Mouse (Mus musculus) fibroblast of lung, adult 2 months (primary cell): ENCODE results near the gene Rapgefl1.
A peak's percentile ranks its signal among the peaks of the same experiment; 100 is the strongest.

ENCODE experiments used
- DNase-seq: peaks from one replicate; pipeline ENCODE4 v3.0.0-alpha.2; 2011; ENCODE audit warnings: low read depth

Gene Rapgefl1

DNA sequence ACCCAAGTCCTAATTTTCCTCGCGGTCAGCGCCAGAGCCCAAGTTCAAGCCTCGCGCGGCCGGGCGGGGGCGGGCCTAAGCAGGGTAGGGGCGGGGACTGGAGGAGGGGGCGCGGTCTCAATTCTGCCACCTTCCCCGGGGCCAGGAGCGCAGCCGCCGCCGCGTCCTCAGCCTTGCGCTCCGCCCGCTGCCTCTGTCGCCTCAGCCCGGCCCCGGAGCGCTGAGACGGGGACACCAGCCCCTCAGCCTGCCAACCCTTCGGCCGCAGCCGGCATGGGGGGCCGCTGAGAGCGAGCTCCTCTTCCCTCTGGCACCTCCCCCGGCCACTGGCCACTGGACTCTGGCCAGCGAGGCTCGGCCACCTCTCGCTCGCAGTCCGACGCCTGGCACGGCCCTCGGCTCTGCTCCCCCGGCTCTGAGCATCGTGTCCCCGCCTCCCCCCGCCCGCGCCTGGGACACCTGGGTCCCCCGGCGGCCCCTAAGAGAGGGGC is at the start of gene Rapgefl1:
TSS of gene Rapgefl1 (plus strand) at position 135 of the 491 bp plus-strand sequence.
- peak; percentile 32 for DNase-seq

- DNase-seq = no peak
These were observed 49.4 kb upstream of the Rapgefl1 start for GRCm38 (mm10) chr11:98787229-98787628.

GRCm38 (mm10) chr11:98787691-98788090 is 48.9 kb upstream of the Rapgefl1 start:
- no peak for DNase-seq

- no peak for DNase-seq
These were observed 48.4 kb upstream of the Rapgefl1 start for GRCm38 (mm10) chr11:98788139-98788538.

GRCm38 (mm10) chr11:98788550-98789218 is 47.9 kb upstream of the Rapgefl1 start:
- peak; percentile 98 for DNase-seq

DNA sequence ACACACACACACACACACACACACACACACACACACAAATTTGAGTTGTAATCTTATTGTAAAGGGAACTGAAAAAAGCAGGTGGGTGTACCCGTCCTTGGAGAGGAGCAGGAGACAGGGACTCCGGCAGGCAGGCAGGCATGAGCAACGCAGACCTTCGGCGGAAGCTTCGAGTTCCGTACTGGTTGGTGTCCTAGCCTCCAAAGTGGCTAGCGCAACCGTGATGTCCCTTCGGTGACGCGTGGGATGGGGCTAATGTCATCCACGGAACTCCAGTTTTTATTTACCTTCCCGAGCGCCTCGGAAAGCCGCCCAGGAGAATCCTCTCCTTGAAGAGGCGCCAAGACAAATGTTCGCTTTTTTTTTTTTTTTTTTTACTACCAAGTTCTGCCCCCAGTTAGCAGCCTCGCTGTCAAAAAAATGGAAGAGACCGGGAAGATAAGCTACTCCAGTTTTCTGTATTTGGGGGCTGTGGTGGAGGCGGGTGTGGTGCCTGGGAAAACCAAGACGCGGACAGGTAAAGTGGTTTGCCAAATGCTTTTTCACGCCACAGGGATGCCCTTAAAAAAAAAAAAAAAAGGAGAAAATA is 47.3 kb upstream of the Rapgefl1 start:
- no peak for DNase-seq

GRCm38 (mm10) chr11:98789824-98790223 is 46.8 kb upstream of the Rapgefl1 start:
- no peak for DNase-seq

GRCm38 (mm10) chr11:98790631-98791205 is 45.9 kb upstream of the Rapgefl1 start:
- DNase-seq = no peak

GRCm38 (mm10) chr11:98791448-98791847 is 45.1 kb upstream of the Rapgefl1 start:
- no peak for DNase-seq

DNA sequence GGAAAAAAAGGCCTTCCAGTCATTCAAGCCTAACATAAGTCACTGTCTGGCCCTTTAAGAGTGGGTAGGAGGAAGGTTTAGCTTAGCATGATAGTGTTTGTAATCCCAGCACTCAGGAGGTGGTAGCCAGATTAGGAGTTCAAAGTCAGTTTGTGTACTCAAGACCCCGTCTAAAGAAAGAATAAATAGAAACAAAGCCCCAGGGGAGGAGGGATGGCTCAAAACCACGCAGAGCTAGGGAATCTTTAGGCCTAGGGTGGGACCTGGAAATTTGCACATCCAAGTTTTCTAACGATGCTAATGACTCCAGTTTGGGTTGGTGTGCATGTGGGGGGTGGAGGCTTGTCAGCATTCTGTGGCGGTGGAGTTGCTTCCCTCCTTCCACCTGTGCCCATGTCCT is 44.5 kb upstream of the Rapgefl1 start:
- no peak for DNase-seq

GRCm38 (mm10) chr11:98794469-98795014 is 42.0 kb upstream of the Rapgefl1 start:
- DNase-seq = no peak

DNA sequence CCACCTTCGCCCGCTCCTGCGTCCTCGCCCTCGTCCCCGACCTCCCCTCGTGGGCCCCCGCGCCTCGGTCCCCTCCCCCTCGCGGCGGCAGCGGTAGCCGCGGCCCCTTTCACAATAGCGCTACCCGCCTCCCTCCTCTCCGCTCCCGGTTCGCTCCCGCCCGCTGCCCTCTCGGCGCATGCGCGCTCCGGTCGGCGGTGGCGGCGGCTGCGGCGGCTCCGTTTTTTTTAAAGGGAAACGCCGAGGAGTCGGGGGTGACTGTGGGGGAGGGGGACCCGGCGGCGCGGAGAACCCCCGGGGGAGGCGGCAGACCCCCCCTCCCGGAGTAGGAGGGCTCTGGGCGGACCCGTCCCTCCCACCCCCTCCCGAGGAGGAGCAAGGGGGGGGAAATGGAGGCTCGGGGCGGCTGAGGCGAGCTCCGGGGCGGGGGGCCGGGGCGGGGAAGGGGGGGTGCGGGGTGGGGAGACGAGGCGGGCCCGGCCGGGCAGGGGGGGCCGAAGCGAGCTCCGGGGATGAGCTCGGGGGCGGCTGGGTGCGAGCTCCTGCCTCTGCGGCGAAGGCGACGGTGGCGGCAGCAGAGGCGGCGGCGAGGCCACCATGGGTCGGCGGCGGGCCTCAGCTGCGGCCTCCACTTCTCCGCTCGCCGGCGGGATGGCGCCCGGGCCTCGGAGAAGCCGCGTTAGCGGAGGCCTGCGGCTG is 41.4 kb upstream of the Rapgefl1 start, which contains the start of gene Msl1:
TSS of gene Msl1 (plus strand) at position 502 of the 699 bp plus-strand sequence.
- no peak for DNase-seq

DNA sequence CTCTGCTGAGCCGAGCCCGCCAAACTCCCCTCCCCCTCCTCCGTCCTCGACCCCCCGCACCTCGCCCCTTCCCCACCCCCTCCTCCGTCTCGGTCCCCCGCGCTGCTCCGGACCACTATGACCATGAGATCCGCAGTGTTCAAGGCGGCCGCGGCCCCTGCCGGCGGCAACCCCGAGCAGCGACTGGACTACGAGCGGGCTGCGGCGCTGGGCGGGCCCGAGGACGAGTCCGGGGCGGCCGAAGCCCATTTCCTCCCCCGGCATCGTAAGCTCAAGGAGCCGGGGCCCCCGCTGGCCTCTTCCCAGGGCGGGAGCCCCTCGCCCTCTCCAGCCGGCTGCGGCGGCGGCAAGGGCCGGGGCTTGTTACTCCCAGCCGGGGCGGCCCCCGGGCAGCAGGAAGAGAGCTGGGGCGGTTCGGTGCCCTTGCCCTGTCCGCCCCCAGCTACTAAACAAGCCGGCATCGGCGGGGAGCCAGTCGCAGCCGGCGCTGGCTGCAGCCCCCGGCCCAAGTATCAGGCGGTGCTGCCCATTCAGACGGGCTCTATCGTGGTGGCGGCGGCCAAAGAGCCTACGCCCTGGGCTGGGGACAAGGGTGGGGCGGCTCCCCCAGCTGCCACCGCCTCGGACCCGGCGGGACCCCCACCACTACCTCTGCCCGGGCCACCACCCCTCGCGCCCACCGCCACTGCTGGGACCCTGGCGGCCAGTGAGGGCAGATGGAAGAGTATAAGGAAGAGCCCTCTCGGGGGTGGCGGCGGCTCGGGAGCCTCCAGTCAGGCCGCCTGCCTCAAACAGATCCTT is 40.7 kb upstream of the Rapgefl1 start:
- no peak for DNase-seq

DNA sequence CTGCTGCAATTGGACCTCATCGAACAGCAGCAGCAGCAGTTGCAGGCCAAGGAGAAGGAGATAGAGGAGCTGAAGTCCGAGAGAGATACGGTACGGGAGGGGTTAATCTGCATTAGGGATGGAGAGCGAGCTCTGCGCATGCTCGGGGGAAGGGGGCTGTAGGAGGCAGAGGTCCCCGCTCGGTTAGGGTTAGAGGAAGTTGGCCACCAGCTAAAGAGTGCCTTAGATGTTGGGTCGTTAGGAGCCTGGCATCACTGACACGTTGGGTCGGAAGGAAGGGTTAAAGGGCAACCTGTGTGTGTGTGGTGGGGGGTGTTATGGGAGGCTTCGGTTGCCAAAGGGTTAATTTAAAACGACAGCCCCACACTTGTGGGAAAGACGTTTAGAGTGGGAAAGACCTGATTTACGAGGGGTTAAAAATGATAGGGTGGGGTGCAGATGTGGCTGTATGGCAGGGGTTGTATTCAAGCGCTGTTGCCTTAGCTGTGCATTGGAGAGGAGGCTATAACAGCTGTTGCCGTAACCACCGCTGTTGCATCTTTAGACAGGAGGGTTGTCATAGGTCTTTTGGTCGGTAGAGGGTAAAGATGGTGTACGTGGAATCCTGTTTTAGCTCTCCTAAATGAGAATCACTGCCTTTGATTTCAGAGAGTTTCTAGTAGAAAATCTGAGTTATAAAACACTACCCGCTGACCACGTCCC is 39.9 kb upstream of the Rapgefl1 start:
- DNase-seq = no peak

- DNase-seq = no peak
These were observed 39.3 kb upstream of the Rapgefl1 start for GRCm38 (mm10) chr11:98797306-98797705.

DNA sequence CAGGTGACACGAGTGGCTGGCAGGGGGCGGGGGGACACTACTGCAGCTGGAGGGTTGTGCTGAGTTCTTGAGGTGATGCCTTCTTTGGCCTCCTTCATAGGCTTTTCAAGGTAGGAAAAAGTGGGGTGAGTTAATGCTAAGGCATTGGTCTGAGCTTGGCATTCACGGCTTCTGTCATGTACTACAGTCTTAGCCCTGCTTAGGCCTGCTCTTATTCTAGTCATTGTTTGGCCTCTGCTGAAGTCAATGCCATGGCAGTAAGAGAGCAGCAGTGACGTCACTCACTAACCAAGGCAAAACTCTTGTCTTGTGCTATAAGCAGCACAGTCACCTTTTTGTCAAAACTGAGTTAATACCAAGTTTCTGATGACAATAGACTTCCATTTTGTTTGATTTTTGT is 38.7 kb upstream of the Rapgefl1 start:
- no peak for DNase-seq

GRCm38 (mm10) chr11:98804605-98805004 is 32.0 kb upstream of the Rapgefl1 start, which contains the start of gene Casc3:
Casc3 (plus strand) TSS chr11:98804905.
- DNase-seq = no peak

DNA sequence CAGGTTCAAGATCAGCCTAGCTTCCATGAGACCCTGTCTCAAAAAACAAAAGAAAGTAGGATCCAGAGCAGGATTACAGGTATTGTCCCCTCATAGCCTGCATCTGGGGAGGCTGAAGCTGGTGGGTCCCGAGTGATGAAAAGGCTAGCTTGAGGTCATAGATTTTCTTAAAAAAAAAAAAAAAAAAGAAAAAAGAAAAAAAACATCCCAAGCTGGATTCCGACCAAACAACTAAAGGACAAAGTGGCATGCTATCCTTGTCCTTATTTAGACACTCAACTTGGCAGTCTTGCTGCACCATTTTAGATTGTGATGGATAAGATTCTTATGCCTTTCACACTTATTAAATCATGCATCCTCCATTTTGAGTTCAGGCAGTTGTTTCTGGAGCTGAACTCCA is 28.2 kb upstream of the Rapgefl1 start:
- DNase-seq = no peak

GRCm38 (mm10) chr11:98809457-98810290 is 26.9 kb upstream of the Rapgefl1 start:
- DNase-seq = peak; percentile 94

GRCm38 (mm10) chr11:98810686-98811085 is 25.9 kb upstream of the Rapgefl1 start:
- no peak for DNase-seq
